Mouse (Mus musculus): ENCODE results near the gene Fbxw22.
"Not testable (repeated sequence)": the region's sequence is repeated elsewhere in the genome, so short reads cannot be mapped to it uniquely, and the experiment has no call there.

Fbxw22 gene

GRCm38 (mm10) chr9:109404196-109404595 is at the start of gene Fbxw22:
Gene Fbxw22 (minus strand): TSS chr9:109404296.
- in situ Hi-C loops (cut with MboI), result not testable (repeated sequence)

GRCm38 (mm10) chr9:109449040-109449439 is 44.9 kb upstream of the Fbxw22 start, which contains the start of gene Fbxw16:
Gene Fbxw16 (minus strand): TSS chr9:109449140.
- in situ Hi-C loops (cut with MboI), result no loop called here

- in situ Hi-C loops (cut with MboI), result no loop called here
Observed at GRCm38 (mm10) chr9:109432956-109433355, 28.9 kb upstream of the Fbxw22 start.

- in situ Hi-C loops (cut with MboI), result not testable (repeated sequence)
Observed at GRCm38 (mm10) chr9:109339559-109339958, 64.5 kb downstream of the Fbxw22 start, which contains the start of gene Fbxw28. Gene Fbxw28 (minus strand): TSS chr9:109339659.
